Mouse (Mus musculus) forebrain, embryonic 10.5 days (tissue): ENCODE results near the gene 1110059E24Rik. TPM values are rescaled to one million over a fixed set of nuclear protein-coding genes. Genes with fewer than 3 reads are reported as not detected.
"Not testable (repeated sequence)": the region's sequence is repeated elsewhere in the genome, so short reads cannot be mapped to it uniquely, and the experiment has no call there.

Experiments
- DNase-seq: peaks from one replicate; pipeline ENCODE4 v3.0.0-alpha.2; 2017; ENCODE audit warnings: low spot score; ENCODE audit errors: extremely low spot score
- H3K27ac ChIP-seq: fragments of 300-500 bp; sonication (generic); 2 replicates; pipeline ENCODE4 v1.5.1; 2016; ENCODE audit warnings: mild to moderate bottlenecking
- H3K27me3 ChIP-seq: fragments of 300-500 bp; sonication (generic); 2 replicates; pipeline ENCODE4 v1.6.1; 2016; ENCODE audit warnings: mild to moderate bottlenecking; ENCODE audit not compliant: poor library complexity, severe bottlenecking
- H3K36me3 ChIP-seq: fragments of 300-500 bp; sonication (generic); replicated peaks from 2 replicates; pipeline ENCODE4 v1.6.1; 2016; ENCODE audit warnings: mild to moderate bottlenecking, moderate library complexity
- H3K4me1 ChIP-seq: fragments of 300-500 bp; sonication (generic); 2 replicates; pipeline ENCODE4 v1.6.1; 2016
- H3K4me3 ChIP-seq: fragments of 300-500 bp; sonication (generic); 2 replicates; pipeline ENCODE4 v1.5.1; 2016; ENCODE audit warnings: mild to moderate bottlenecking, moderate library complexity
- H3K9me3 ChIP-seq: fragments of 300-500 bp; sonication (generic); 2 replicates; pipeline ENCODE4 v1.6.1; 2016; ENCODE audit warnings: mild to moderate bottlenecking, moderate library complexity
- WGBS: fragments of 180-500 bp; shearing (Covaris S2); methylation state at CpG from one replicate; pipeline ENCODE4 v1.1.7; 2016; 5-methylcytosine and 5-hydroxymethylcytosine counted together
- polyA plus RNA-seq: library from polyadenylated mRNA; unstranded; fragments of >200 nt; fragmentation: Nextera tagmentation; extraction: Ambion mirVana; gene quantifications from 2 replicates; pipeline ENCODE4 v1.2.1, GENCODE M21; 2016

The 1110059E24Rik gene
- polyA plus RNA-seq, 1 experiment from 2014 or later: 79.5 TPM

GRCm38 (mm10) chr19:21611725-21612575 is 40.8 kb downstream of the 1110059E24Rik start:
- Histone ChIP-seq H3K4me3 (no peak overlapping the region), H3K36me3 (no peaks in the 10 kb centered on the region), H3K9me3 (no peaks in the 10 kb centered on the region), H3K27ac (peak overlapping the region; percentile 25; the same call in 1 of the 2 replicates), H3K4me1 (peaks cover 20% of the 10 kb centered on the region), H3K27me3 (no peaks in the 10 kb centered on the region)
- no peak for DNase-seq
- 64% methylated on average over 9 of the region's 9 CpGs for WGBS

- 16% methylated on average over 6 of the region's 6 CpGs for WGBS
- Histone ChIP-seq H3K4me3 (no peak overlapping the region), H3K36me3 (no peaks in the 10 kb centered on the region), H3K27me3 (no peaks in the 10 kb centered on the region), H3K4me1 (peaks cover 20% of the 10 kb centered on the region), H3K9me3 (no peaks in the 10 kb centered on the region), H3K27ac (no peak overlapping the region)
- DNase-seq: no peak
Observed at GRCm38 (mm10) chr19:21611297-21611696, 41.5 kb downstream of the 1110059E24Rik start.

- WGBS: 76% methylated on average over 6 of the region's 6 CpGs
- H3K27me3 ChIP-seq: no peaks in the 10 kb centered on the region
- no peaks in the 10 kb centered on the region for H3K9me3 ChIP-seq
- H3K4me3 ChIP-seq: no peak overlapping the region
- H3K4me1 ChIP-seq: peaks cover 20% of the 10 kb centered on the region
- no peak overlapping the region for H3K27ac ChIP-seq
- DNase-seq: no peak
- no peaks in the 10 kb centered on the region for H3K36me3 ChIP-seq
Observed at GRCm38 (mm10) chr19:21610240-21610639, 42.5 kb downstream of the 1110059E24Rik start.

GRCm38 (mm10) chr19:21605294-21605693 is 47.5 kb downstream of the 1110059E24Rik start:
- H3K27ac ChIP-seq: no peak overlapping the region
- no peaks in the 10 kb centered on the region for H3K27me3 ChIP-seq
- peaks cover 8% of the 10 kb centered on the region; the same call in 1 of the 2 replicates for H3K36me3 ChIP-seq
- 96% methylated on average over 3 of the region's 3 CpGs for WGBS
- DNase-seq: no peak
- H3K4me1 ChIP-seq: peaks cover 14% of the 10 kb centered on the region
- H3K9me3 ChIP-seq: peaks cover 6% of the 10 kb centered on the region
- H3K4me3 ChIP-seq: no peak overlapping the region

GRCm38 (mm10) chr19:21603836-21604235 is 48.9 kb downstream of the 1110059E24Rik start:
- no peak for DNase-seq
- WGBS: 85% methylated on average over 3 of the region's 3 CpGs

GRCm38 (mm10) chr19:21601541-21602101 is 51.2 kb downstream of the 1110059E24Rik start:
- 50% methylated on average over 3 of the region's 3 CpGs for WGBS
- Histone ChIP-seq H3K36me3 (peaks cover 25% of the 10 kb centered on the region), H3K27ac (no peak overlapping the region), H3K27me3 (no peaks in the 10 kb centered on the region), H3K4me3 (no peak overlapping the region), H3K4me1 (peaks cover 28% of the 10 kb centered on the region), H3K9me3 (peaks cover 6% of the 10 kb centered on the region)
- DNase-seq: no peak

More at GRCm38 (mm10) chr19:21603836-21604235, 48.9 kb downstream of the 1110059E24Rik start:
- Histone ChIP-seq H3K4me3 (no peak overlapping the region), H3K27me3 (no peaks in the 10 kb centered on the region), H3K4me1 (peaks cover 28% of the 10 kb centered on the region), H3K9me3 (peaks cover 6% of the 10 kb centered on the region), H3K36me3 (peaks cover 8% of the 10 kb centered on the region; the same call in 1 of the 2 replicates), H3K27ac (no peak overlapping the region)

- Histone ChIP-seq H3K27me3 (no peaks in the 10 kb centered on the region), H3K36me3 (peaks cover 42% of the 10 kb centered on the region), H3K4me3 (no peak overlapping the region), H3K4me1 (peaks cover 28% of the 10 kb centered on the region), H3K9me3 (peaks cover 6% of the 10 kb centered on the region; the same call in 1 of the 2 replicates), H3K27ac (peak overlapping the region; percentile 44; the same call in 1 of the 2 replicates)
- no peak for DNase-seq
- WGBS: 88% methylated on average over 8 of the region's 8 CpGs
Observed at GRCm38 (mm10) chr19:21598659-21599352, 54.0 kb downstream of the 1110059E24Rik start.

GRCm38 (mm10) chr19:21594676-21595075 is 58.1 kb downstream of the 1110059E24Rik start:
- Histone ChIP-seq H3K27me3 (no peaks in the 10 kb centered on the region), H3K4me1 (peaks cover 8% of the 10 kb centered on the region), H3K4me3 (no peak overlapping the region), H3K27ac (no peak overlapping the region), H3K36me3 (peaks cover 51% of the 10 kb centered on the region), H3K9me3 (peaks cover 6% of the 10 kb centered on the region; the same call in 1 of the 2 replicates)
- WGBS: 96% methylated on average over 1 of the region's 1 CpGs
- no peak for DNase-seq

- H3K9me3 ChIP-seq, H3K4me3 ChIP-seq, H3K27ac ChIP-seq, H3K27me3 ChIP-seq, H3K4me1 ChIP-seq, DNase-seq: not testable (repeated sequence)
- 92% methylated on average over 5 of the region's 5 CpGs for WGBS
- peaks cover 40% of the 10 kb centered on the region for H3K36me3 ChIP-seq
Observed at GRCm38 (mm10) chr19:21592216-21592615, 60.6 kb downstream of the 1110059E24Rik start.

GRCm38 (mm10) chr19:21589888-21590287 is 62.9 kb downstream of the 1110059E24Rik start:
- peaks cover 16% of the 10 kb centered on the region for H3K36me3 ChIP-seq
- WGBS: 85% methylated on average over 1 of the region's 1 CpGs
- H3K9me3 ChIP-seq: no peaks in the 10 kb centered on the region; the same call in 1 of the 2 replicates
- H3K27me3 ChIP-seq: no peaks in the 10 kb centered on the region
- no peak for DNase-seq
- no peaks in the 10 kb centered on the region for H3K4me1 ChIP-seq
- no peak overlapping the region for H3K4me3 ChIP-seq
- no peak overlapping the region for H3K27ac ChIP-seq

- no peaks in the 10 kb centered on the region; the same call in 1 of the 2 replicates for H3K9me3 ChIP-seq
- H3K4me1 ChIP-seq: no peaks in the 10 kb centered on the region
- H3K36me3 ChIP-seq: 0 out of 2 replicates have a peak, but pooled peaks cover 3% of the 10 kb centered on the region
- H3K27me3 ChIP-seq: no peaks in the 10 kb centered on the region
- no peak overlapping the region for H3K27ac ChIP-seq
- H3K4me3 ChIP-seq: no peak overlapping the region
- DNase-seq: no peak
- WGBS: 75% methylated on average over 4 of the region's 4 CpGs
Observed at GRCm38 (mm10) chr19:21587593-21587992, 65.2 kb downstream of the 1110059E24Rik start.

- Histone ChIP-seq H3K9me3 (no peaks in the 10 kb centered on the region), H3K4me3 (no peak overlapping the region), H3K4me1 (no peaks in the 10 kb centered on the region), H3K27ac (no peak overlapping the region), H3K36me3 (no peaks in the 10 kb centered on the region), H3K27me3 (no peaks in the 10 kb centered on the region)
- 98% methylated on average over 1 of the region's 1 CpGs for WGBS
- no peak for DNase-seq
Observed at GRCm38 (mm10) chr19:21586546-21586945, 66.2 kb downstream of the 1110059E24Rik start.
